Mouse (Mus musculus): Measurements from ENCODE around the gene Ankrd6. TPM values are rescaled to one million over a fixed set of nuclear protein-coding genes. Genes with fewer than 3 reads are reported as not detected.

Ankrd6 gene
- polyA plus RNA-seq, 1 experiment: 0.32 TPM

DNA sequence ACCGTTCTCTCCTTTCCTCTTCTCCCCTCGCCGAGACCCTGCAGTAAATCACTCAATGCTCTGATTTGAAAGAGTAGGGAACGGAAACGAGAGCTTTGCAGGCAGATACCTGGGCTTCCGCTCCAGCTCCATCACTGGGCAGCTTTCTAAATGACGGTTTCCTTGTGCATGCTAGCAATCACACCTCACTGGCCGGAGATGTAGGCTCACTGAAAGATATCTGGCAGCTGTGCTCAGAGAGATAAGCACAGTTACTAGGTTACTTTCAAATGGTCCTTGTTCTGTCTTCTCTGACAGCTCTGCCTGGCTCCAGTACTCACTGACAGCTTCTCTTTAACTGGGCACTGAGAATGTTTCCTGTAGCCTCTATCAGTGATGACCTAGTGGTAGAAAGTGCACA lies 81.8 kb downstream of the Ankrd6 start:
- no peak overlapping the region for H3K27ac ChIP-seq (ENCODE audit: insufficient read depth, low read length)
- H3K36me3 ChIP-seq (ENCODE audit: control insufficient read depth, insufficient read depth, low read length): no peaks in the 10 kb centered on the region
- H3K27me3 ChIP-seq (ENCODE audit: control insufficient read depth, insufficient read depth, low read length): no peaks in the 10 kb centered on the region
- no peak for TF ChIP-seq CTCF (IDR thresholded peaks at IDR 0.05; ENCODE audit: extremely low read depth, insufficient read depth, insufficient read length, insufficient replicate concordance)
- TF ChIP-seq POLR2A (IDR thresholded peaks at IDR 0.05; ENCODE audit: low read depth, low read length): no peak
- peaks cover 4% of the 10 kb centered on the region; the same call in 1 of the 2 replicates for H3K4me1 ChIP-seq (ENCODE audit: control insufficient read depth, insufficient read depth, insufficient read length)
- H3K4me3 ChIP-seq (ENCODE audit: extremely low read depth, insufficient read depth, insufficient read length): no peak overlapping the region
- 7% methylated on average over 8 of the region's 8 CpGs for WGBS
- DNase-seq (ENCODE audit: low read depth in 1 of 2, low spot score in 2 of 2): no peak

DNA sequence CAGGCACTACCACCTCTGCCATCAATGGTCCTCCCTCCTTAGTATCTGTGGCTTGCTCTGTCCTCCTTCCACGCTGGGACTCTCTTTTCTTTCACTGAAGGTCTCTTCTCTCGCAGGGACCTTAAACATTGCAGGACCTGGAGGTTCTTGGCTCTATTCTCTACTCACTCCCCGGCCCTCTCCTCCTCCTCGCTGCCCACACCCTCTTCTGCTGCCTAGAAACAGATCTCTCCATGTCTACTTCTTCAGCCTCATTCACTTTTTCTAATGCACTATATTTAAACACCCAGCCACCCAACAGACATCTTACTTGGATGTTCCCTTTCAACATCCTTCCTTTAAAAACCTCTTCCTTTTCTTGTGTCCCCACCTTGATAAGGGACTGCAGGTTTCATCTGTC lies 82.2 kb downstream of the Ankrd6 start:
- TF ChIP-seq POLR2A (IDR thresholded peaks at IDR 0.05; ENCODE audit: low read depth, low read length) (no peak), CTCF (IDR thresholded peaks at IDR 0.05; ENCODE audit: extremely low read depth, insufficient read depth, insufficient read length, insufficient replicate concordance) (no peak)
- DNase-seq (ENCODE audit: low read depth in 1 of 2, low spot score in 2 of 2): no peak
- Histone ChIP-seq H3K27me3 (ENCODE audit: control insufficient read depth, insufficient read depth, low read length) (no peaks in the 10 kb centered on the region), H3K4me1 (ENCODE audit: control insufficient read depth, insufficient read depth, insufficient read length) (peaks cover 4% of the 10 kb centered on the region; the same call in 1 of the 2 replicates), H3K36me3 (ENCODE audit: control insufficient read depth, insufficient read depth, low read length) (no peaks in the 10 kb centered on the region), H3K27ac (ENCODE audit: insufficient read depth, low read length) (no peak overlapping the region), H3K4me3 (ENCODE audit: extremely low read depth, insufficient read depth, insufficient read length) (no peak overlapping the region)
- 19% methylated on average over 4 of the region's 4 CpGs for WGBS

GRCm38 (mm10) chr4:32867460-32867859 lies 83.2 kb downstream of the Ankrd6 start:
- Histone ChIP-seq H3K27ac (ENCODE audit: insufficient read depth, low read length) (no peak overlapping the region), H3K36me3 (ENCODE audit: control insufficient read depth, insufficient read depth, low read length) (no peaks in the 10 kb centered on the region), H3K4me3 (ENCODE audit: extremely low read depth, insufficient read depth, insufficient read length) (no peak overlapping the region), H3K4me1 (ENCODE audit: control insufficient read depth, insufficient read depth, insufficient read length) (peaks cover 2% of the 10 kb centered on the region; the same call in 1 of the 2 replicates), H3K27me3 (ENCODE audit: control insufficient read depth, insufficient read depth, low read length) (no peaks in the 10 kb centered on the region)
- DNase-seq (ENCODE audit: low read depth in 1 of 2, low spot score in 2 of 2): no peak
- WGBS: 84% methylated on average over 6 of the region's 6 CpGs
- TF ChIP-seq POLR2A (IDR thresholded peaks at IDR 0.05; ENCODE audit: low read depth, low read length): no peak
- no peak for TF ChIP-seq CTCF (IDR thresholded peaks at IDR 0.05; ENCODE audit: extremely low read depth, insufficient read depth, insufficient read length, insufficient replicate concordance)

DNA sequence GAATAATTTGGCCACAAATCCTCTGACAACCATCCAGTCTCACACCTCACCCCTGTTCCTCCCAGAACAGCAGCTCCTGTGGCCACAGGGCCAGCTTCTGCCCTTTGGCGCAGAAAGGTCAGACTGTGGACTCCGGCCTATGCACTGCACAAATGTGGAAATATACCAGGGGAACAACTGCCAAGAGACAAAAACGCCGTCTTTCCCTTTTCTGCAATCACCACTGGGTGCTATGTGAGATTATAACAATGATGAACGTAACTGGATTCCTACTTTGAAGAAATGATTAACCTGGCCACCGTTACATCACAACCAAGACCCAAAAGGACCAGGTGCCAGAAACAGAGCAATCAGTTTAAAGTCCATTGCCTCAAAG lies 85.8 kb downstream of the Ankrd6 start:
- Histone ChIP-seq H3K4me1 (ENCODE audit: control insufficient read depth, insufficient read depth, insufficient read length) (no peaks in the 10 kb centered on the region; the same call in 1 of the 2 replicates), H3K36me3 (ENCODE audit: control insufficient read depth, insufficient read depth, low read length) (no peaks in the 10 kb centered on the region), H3K27me3 (ENCODE audit: control insufficient read depth, insufficient read depth, low read length) (no peaks in the 10 kb centered on the region), H3K27ac (ENCODE audit: insufficient read depth, low read length) (no peak overlapping the region), H3K4me3 (ENCODE audit: extremely low read depth, insufficient read depth, insufficient read length) (no peak overlapping the region)
- no peak for DNase-seq (ENCODE audit: low read depth in 1 of 2, low spot score in 2 of 2)
- 87% methylated on average over 6 of the region's 6 CpGs for whole genome bisulfite sequencing
- no peak for TF ChIP-seq CTCF (IDR thresholded peaks at IDR 0.05; ENCODE audit: extremely low read depth, insufficient read depth, insufficient read length, insufficient replicate concordance)
- TF ChIP-seq POLR2A (IDR thresholded peaks at IDR 0.05; ENCODE audit: low read depth, low read length): no peak

DNA sequence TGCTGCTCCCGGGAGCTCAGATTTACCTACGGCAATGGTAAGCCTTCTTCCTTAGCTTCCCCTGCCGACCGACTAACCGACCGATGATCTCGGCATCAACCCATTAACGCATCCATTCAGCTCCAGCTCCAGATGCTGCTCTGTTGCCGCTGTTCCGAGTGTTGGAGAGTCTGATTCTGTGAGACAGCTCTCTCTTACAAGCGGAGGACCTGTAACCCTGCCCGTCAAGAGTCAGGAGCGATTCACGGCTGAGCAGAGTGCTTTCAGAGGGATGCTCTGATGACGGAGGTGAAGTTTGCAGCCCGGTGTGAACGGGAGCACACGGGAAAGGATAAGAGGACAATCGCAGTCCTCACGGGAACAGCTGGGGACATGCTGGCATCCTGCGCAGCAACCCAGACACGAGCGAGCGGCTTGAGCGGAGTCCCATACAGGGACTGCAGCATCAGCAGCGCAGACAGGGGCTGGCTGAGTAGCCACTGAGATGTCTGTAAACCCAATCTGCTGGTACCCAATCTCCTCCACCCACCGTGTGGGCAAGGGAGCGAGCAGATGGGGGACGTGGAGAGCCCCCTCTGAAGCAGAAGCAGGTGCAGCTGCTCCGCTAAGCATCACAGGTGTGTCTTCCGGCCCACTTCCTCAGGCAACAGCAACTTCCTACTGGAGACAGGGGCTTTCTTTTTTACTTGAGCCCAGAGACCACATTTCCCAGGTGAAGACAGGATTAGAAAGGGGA lies 86.3 kb downstream of the Ankrd6 start:
- TF ChIP-seq CTCF (IDR thresholded peaks at IDR 0.05; ENCODE audit: extremely low read depth, insufficient read depth, insufficient read length, insufficient replicate concordance) (no peak), POLR2A (IDR thresholded peaks at IDR 0.05; ENCODE audit: low read depth, low read length) (no peak)
- WGBS: 64% methylated on average over 31 of the region's 31 CpGs
- H3K4me3 ChIP-seq (ENCODE audit: extremely low read depth, insufficient read depth, insufficient read length): no peak overlapping the region
- no peak overlapping the region for H3K27ac ChIP-seq (ENCODE audit: insufficient read depth, low read length)
- DNase-seq (ENCODE audit: low read depth in 1 of 2, low spot score in 2 of 2): no peak
- no peaks in the 10 kb centered on the region; the same call in 1 of the 2 replicates for H3K4me1 ChIP-seq (ENCODE audit: control insufficient read depth, insufficient read depth, insufficient read length)
- H3K36me3 ChIP-seq (ENCODE audit: control insufficient read depth, insufficient read depth, low read length): no peaks in the 10 kb centered on the region
- no peaks in the 10 kb centered on the region for H3K27me3 ChIP-seq (ENCODE audit: control insufficient read depth, insufficient read depth, low read length)

- TF ChIP-seq POLR2A (IDR thresholded peaks at IDR 0.05; ENCODE audit: low read depth, low read length) (no peak), CTCF (IDR thresholded peaks at IDR 0.05; ENCODE audit: extremely low read depth, insufficient read depth, insufficient read length, insufficient replicate concordance) (no peak)
- H3K4me1 ChIP-seq (ENCODE audit: control insufficient read depth, insufficient read depth, insufficient read length): no peaks in the 10 kb centered on the region; the same call in 1 of the 2 replicates
- H3K27me3 ChIP-seq (ENCODE audit: control insufficient read depth, insufficient read depth, low read length): no peaks in the 10 kb centered on the region
- DNase-seq (ENCODE audit: low read depth in 1 of 2, low spot score in 2 of 2): no peak
- H3K27ac ChIP-seq (ENCODE audit: insufficient read depth, low read length): no peak overlapping the region
- no peak overlapping the region for H3K4me3 ChIP-seq (ENCODE audit: extremely low read depth, insufficient read depth, insufficient read length)
- 54% methylated on average over 12 of the region's 12 CpGs for WGBS
- H3K36me3 ChIP-seq (ENCODE audit: control insufficient read depth, insufficient read depth, low read length): no peaks in the 10 kb centered on the region
These were observed 87.1 kb downstream of the Ankrd6 start for GRCm38 (mm10) chr4:32863447-32864130.
